In the genomic region with DNA sequence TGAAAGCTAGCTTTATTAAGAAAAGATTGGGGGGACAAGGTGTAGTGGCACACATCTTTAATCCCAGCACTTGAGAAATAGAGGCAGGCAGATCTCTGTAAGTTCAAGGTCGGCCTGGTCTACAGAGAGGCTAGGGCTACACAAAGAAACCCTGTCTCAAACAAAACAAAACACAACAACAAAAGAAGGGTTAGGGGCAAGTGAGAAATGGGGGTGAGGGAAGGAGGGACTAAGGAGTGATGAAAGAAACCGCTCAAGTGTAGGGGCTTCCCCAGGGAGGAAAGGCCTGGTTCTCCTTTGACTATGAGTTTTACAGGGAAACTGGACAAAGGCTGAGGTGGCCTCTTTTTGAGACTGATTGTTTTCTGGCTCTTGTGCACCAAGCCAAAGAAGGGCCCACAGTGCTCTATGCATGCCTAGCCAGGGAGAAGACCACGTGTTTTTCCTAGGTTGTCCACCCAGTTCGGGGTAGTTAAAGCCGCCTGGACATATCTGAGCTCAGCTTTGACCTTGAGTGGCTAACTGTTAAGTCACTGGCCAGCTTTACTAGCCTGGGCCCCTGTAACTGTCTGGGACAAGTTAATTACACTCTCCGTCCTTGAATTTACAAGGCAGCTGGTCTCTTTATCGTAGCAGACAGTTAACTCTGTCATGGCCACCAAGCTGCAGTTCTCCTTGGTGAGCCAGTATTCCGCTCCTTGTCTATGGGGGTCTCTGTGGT, we compare ENCODE assay signal across 12 mouse cellular contexts.
A peak's percentile ranks its signal among the peaks of the same experiment; 100 is the strongest.
DNase-seq lines count a peak whose midpoint lies in the region; ATAC-seq lines count a peak whose summit lies in the region.
"Had no signal": no experiment of that assay in that cellular context is flagged by ENCODE, and none has a peak within 500 bp of the region (broad histone marks: within the 10 kb centered on the region; RNA-seq: fewer than 3 reads in every experiment).

No protein-coding gene starts in this region.

- DNase-seq in adrenal gland, adult 2 months: peak; percentile 69
- DNase-seq in adrenal gland, postnatal 4 days (ENCODE audit: low spot score in 2 of 2): no peak
- DNase-seq in neural tube, embryonic 10.5 days (ENCODE audit: extremely low spot score, low spot score): no peak
- peak; percentile 48 for DNase-seq in kidney, adult 18-20 months
- DNase-seq in limb, embryonic 11.5 days (ENCODE audit: low spot score): peak; percentile 58
- no peak for DNase-seq in frontal cortex, postnatal 14 days (ENCODE audit: low spot score in 2 of 2)
- DNase-seq in urinary bladder, postnatal 14 days (ENCODE audit: low spot score): no peak
- DNase-seq: cerebellum, postnatal 25 days; gastrocnemius, postnatal 36 days had no signal

- no peaks in the 10 kb centered on the region for H3K27me3 ChIP-seq in neural tube, embryonic 14.5 days (ENCODE audit: control insufficient read depth, insufficient read depth, low read length)
- H3K27me3 ChIP-seq in limb, embryonic 11.5 days (ENCODE audit: control insufficient read depth, insufficient read depth, low read length): no peaks in the 10 kb centered on the region
- H3K27me3 ChIP-seq: lung, embryonic 15.5 days had no signal

- WGBS in neural tube, embryonic 14.5 days: 42% methylated on average over 8 of the region's 8 CpGs
- 39% methylated on average over 8 of the region's 8 CpGs for WGBS in limb, embryonic 11.5 days

- no peak overlapping the region for H3K27ac ChIP-seq in neural tube, embryonic 14.5 days (ENCODE audit: low read depth, low read length)
- peak overlapping the region; percentile 43; the same call in 1 of the 2 replicates for H3K27ac ChIP-seq in limb, embryonic 11.5 days (replicated peaks; ENCODE audit: low read depth, low read length)
- H3K27ac ChIP-seq: lung, embryonic 15.5 days had no signal

- H3K36me3 ChIP-seq in neural tube, embryonic 14.5 days (ENCODE audit: control insufficient read depth, insufficient read depth, low read length): no peaks in the 10 kb centered on the region
- H3K36me3 ChIP-seq in limb, embryonic 11.5 days (ENCODE audit: control insufficient read depth, insufficient read depth, low read length): no peaks in the 10 kb centered on the region
- H3K36me3 ChIP-seq: G1E; lung, embryonic 15.5 days had no signal

- ATAC-seq in neural tube, embryonic 14.5 days (ENCODE audit: low read depth): peak; percentile 66; the same call in 1 of the 2 replicates
- peak; percentile 54; the same call in 1 of the 2 replicates for ATAC-seq in limb, embryonic 11.5 days (ENCODE audit: insufficient number of reproducible peaks, low FRiP score, low TSS enrichment, low read depth)

- no peak overlapping the region for H3K4me3 ChIP-seq in neural tube, embryonic 14.5 days (ENCODE audit: low read depth, low read length)
- no peak overlapping the region for H3K4me3 ChIP-seq in limb, embryonic 11.5 days (ENCODE audit: low read depth, low read length)
- H3K4me3 ChIP-seq: lung, embryonic 15.5 days had no signal

- H3K9ac ChIP-seq in neural tube, embryonic 14.5 days (replicated peaks; ENCODE audit: low read depth, low read length): no peak overlapping the region
- no peak overlapping the region for H3K9ac ChIP-seq in limb, embryonic 11.5 days (ENCODE audit: low read length)
- H3K9ac ChIP-seq: lung, embryonic 15.5 days had no signal

- H3K4me1 ChIP-seq in neural tube, embryonic 14.5 days (ENCODE audit: control insufficient read depth, insufficient read depth, low read length): peaks cover 3% of the 10 kb centered on the region; the same call in 1 of the 2 replicates
- peaks cover 8% of the 10 kb centered on the region for H3K4me1 ChIP-seq in limb, embryonic 11.5 days (ENCODE audit: control insufficient read depth, insufficient read depth, low read length)
- H3K4me1 ChIP-seq: lung, embryonic 15.5 days had no signal

- H3K4me2 ChIP-seq in neural tube, embryonic 14.5 days (ENCODE audit: low read depth, low read length): no peak overlapping the region
- H3K4me2 ChIP-seq in limb, embryonic 11.5 days (ENCODE audit: low read depth, severe bottlenecking): no peak overlapping the region
- H3K4me2 ChIP-seq: lung, embryonic 15.5 days had no signal

- H3K9me3 ChIP-seq in neural tube, embryonic 14.5 days (ENCODE audit: control insufficient read depth, low read length): no peaks in the 10 kb centered on the region
- no peaks in the 10 kb centered on the region for H3K9me3 ChIP-seq in limb, embryonic 11.5 days (ENCODE audit: control insufficient read depth, low read length)
- H3K9me3 ChIP-seq: G1E had no signal

Comparison
In these comparisons a context has a peak if more than half of its experiments do, and no peak if none do; other contexts are left out.
1. DNase-seq: peak in adrenal gland, adult 2 months (single experiment), kidney, adult 18-20 months (single experiment) and limb, embryonic 11.5 days (single experiment); none in adrenal gland, postnatal 4 days (0 of 2), neural tube, embryonic 10.5 days (single experiment), frontal cortex, postnatal 14 days (0 of 2) and urinary bladder, postnatal 14 days (single experiment).